Mouse (Mus musculus): ENCODE measurements at regions not wholly inside any gene's neighbourhood (a gene's known extent, or its start where the extent isn't known, plus 50 kb on each side); places are given as distances from the start of the nearest gene placed in this dataset.
A peak's percentile ranks its signal among the peaks of the same experiment; 100 is the strongest.

GRCm38 (mm10) chr3:147189737-147190136, 337.6 kb downstream of the Ttll7 start:
- no peaks in the 10 kb centered on the region for H3K27me3 ChIP-seq (ENCODE audit: control insufficient read depth, insufficient read depth, low read length)
- H3K27ac ChIP-seq (ENCODE audit: low read depth), result no peak overlapping the region
- DNase-seq (ENCODE audit: low spot score) (no peak), ATAC-seq (ENCODE audit: insufficient read depth, low read depth) (no peak)
- WGBS, result 85% methylated on average over 2 of the region's 2 CpGs
- H3K4me2 ChIP-seq (ENCODE audit: low read depth, low read length), result no peak overlapping the region
- no peak overlapping the region for H3K9ac ChIP-seq (replicated peaks; ENCODE audit: low read depth, low read length)
- no peaks in the 10 kb centered on the region for H3K4me1 ChIP-seq (ENCODE audit: control insufficient read depth, insufficient read depth)
- H3K9me3 ChIP-seq (replicated peaks; ENCODE audit: control insufficient read depth, low read length), result no peaks in the 10 kb centered on the region
- TF ChIP-seq CTCF (IDR thresholded peaks at IDR 0.05; ENCODE audit: low read depth), result no peak
- no peak for TF ChIP-seq EP300 (IDR thresholded peaks at IDR 0.05; ENCODE audit: low read depth)
- no peaks in the 10 kb centered on the region for H3K36me3 ChIP-seq (replicated peaks; ENCODE audit: control insufficient read depth, insufficient read depth, low read length)
- H3K4me3 ChIP-seq (ENCODE audit: low read depth, low read length), result no peak overlapping the region

- 89% methylated on average over 8 of the region's 8 CpGs for WGBS
- no peak for ATAC-seq (ENCODE audit: insufficient read depth, low read depth)
Observed at GRCm38 (mm10) chr3:147196626-147197025, 344.5 kb downstream of the Ttll7 start.

GRCm38 (mm10) chr3:147197215-147197614, 345.0 kb downstream of the Ttll7 start:
- no peak overlapping the region for H3K4me2 ChIP-seq (ENCODE audit: low read depth, low read length)
- ATAC-seq (ENCODE audit: insufficient read depth, low read depth) (no peak), DNase-seq (ENCODE audit: low spot score) (no peak)
- no peaks in the 10 kb centered on the region for H3K4me1 ChIP-seq (ENCODE audit: control insufficient read depth, insufficient read depth)
- no peak for TF ChIP-seq EP300 (IDR thresholded peaks at IDR 0.05; ENCODE audit: low read depth)
- peak; percentile 40 for TF ChIP-seq CTCF (IDR thresholded peaks at IDR 0.05; ENCODE audit: low read depth)
- no peak overlapping the region for H3K4me3 ChIP-seq (ENCODE audit: low read depth, low read length)
- H3K27me3 ChIP-seq (ENCODE audit: control insufficient read depth, insufficient read depth, low read length), result no peaks in the 10 kb centered on the region
- H3K9ac ChIP-seq (replicated peaks; ENCODE audit: low read depth, low read length), result no peak overlapping the region
- H3K27ac ChIP-seq (ENCODE audit: low read depth), result no peak overlapping the region
- H3K9me3 ChIP-seq (replicated peaks; ENCODE audit: control insufficient read depth, low read length), result no peaks in the 10 kb centered on the region
- 58% methylated on average over 2 of the region's 2 CpGs for WGBS
- H3K36me3 ChIP-seq (replicated peaks; ENCODE audit: control insufficient read depth, insufficient read depth, low read length), result no peaks in the 10 kb centered on the region

More at GRCm38 (mm10) chr3:147196626-147197025, 344.5 kb downstream of the Ttll7 start:
- DNase-seq (ENCODE audit: low spot score), result no peak
- TF ChIP-seq CTCF (IDR thresholded peaks at IDR 0.05; ENCODE audit: low read depth) (no peak), EP300 (IDR thresholded peaks at IDR 0.05; ENCODE audit: low read depth) (no peak)
- H3K9me3 ChIP-seq (replicated peaks; ENCODE audit: control insufficient read depth, low read length), result no peaks in the 10 kb centered on the region
- H3K9ac ChIP-seq (replicated peaks; ENCODE audit: low read depth, low read length), result no peak overlapping the region
- H3K4me2 ChIP-seq (ENCODE audit: low read depth, low read length), result no peak overlapping the region
- H3K36me3 ChIP-seq (replicated peaks; ENCODE audit: control insufficient read depth, insufficient read depth, low read length), result no peaks in the 10 kb centered on the region
- no peak overlapping the region for H3K27ac ChIP-seq (ENCODE audit: low read depth)
- no peaks in the 10 kb centered on the region for H3K4me1 ChIP-seq (ENCODE audit: control insufficient read depth, insufficient read depth)
- no peak overlapping the region for H3K4me3 ChIP-seq (ENCODE audit: low read depth, low read length)
- H3K27me3 ChIP-seq (ENCODE audit: control insufficient read depth, insufficient read depth, low read length), result no peaks in the 10 kb centered on the region

GRCm38 (mm10) chr3:147211127-147211940, 359.2 kb downstream of the Ttll7 start:
- Histone ChIP-seq H3K9me3 (replicated peaks; ENCODE audit: control insufficient read depth, low read length) (no peaks in the 10 kb centered on the region), H3K4me1 (ENCODE audit: control insufficient read depth, insufficient read depth) (no peaks in the 10 kb centered on the region), H3K27ac (ENCODE audit: low read depth) (no peak overlapping the region), H3K4me3 (ENCODE audit: low read depth, low read length) (no peak overlapping the region), H3K9ac (replicated peaks; ENCODE audit: low read depth, low read length) (no peak overlapping the region), H3K4me2 (ENCODE audit: low read depth, low read length) (no peak overlapping the region), H3K27me3 (ENCODE audit: control insufficient read depth, insufficient read depth, low read length) (no peaks in the 10 kb centered on the region), H3K36me3 (replicated peaks; ENCODE audit: control insufficient read depth, insufficient read depth, low read length) (no peaks in the 10 kb centered on the region)
- DNase-seq (ENCODE audit: low spot score) (no peak), ATAC-seq (ENCODE audit: insufficient read depth, low read depth) (no peak)
- TF ChIP-seq EP300 (IDR thresholded peaks at IDR 0.05; ENCODE audit: low read depth), result no peak
- TF ChIP-seq CTCF (IDR thresholded peaks at IDR 0.05; ENCODE audit: low read depth), result no peak
- WGBS, result 62% methylated on average over 5 of the region's 5 CpGs

GRCm38 (mm10) chr3:147228663-147229062, 376.5 kb downstream of the Ttll7 start:
- Histone ChIP-seq H3K36me3 (replicated peaks; ENCODE audit: control insufficient read depth, insufficient read depth, low read length) (no peaks in the 10 kb centered on the region), H3K4me3 (ENCODE audit: low read depth, low read length) (no peak overlapping the region), H3K9me3 (replicated peaks; ENCODE audit: control insufficient read depth, low read length) (no peaks in the 10 kb centered on the region), H3K27me3 (ENCODE audit: control insufficient read depth, insufficient read depth, low read length) (no peaks in the 10 kb centered on the region), H3K9ac (replicated peaks; ENCODE audit: low read depth, low read length) (no peak overlapping the region), H3K4me1 (ENCODE audit: control insufficient read depth, insufficient read depth) (no peaks in the 10 kb centered on the region), H3K27ac (ENCODE audit: low read depth) (no peak overlapping the region), H3K4me2 (ENCODE audit: low read depth, low read length) (no peak overlapping the region)
- DNase-seq (ENCODE audit: low spot score), result no peak
- 88% methylated on average over 2 of the region's 2 CpGs for WGBS
- no peak for ATAC-seq (ENCODE audit: insufficient read depth, low read depth)
- TF ChIP-seq CTCF (IDR thresholded peaks at IDR 0.05; ENCODE audit: low read depth), result no peak
- TF ChIP-seq EP300 (IDR thresholded peaks at IDR 0.05; ENCODE audit: low read depth), result no peak

GRCm38 (mm10) chr3:147230594-147230993, 378.4 kb downstream of the Ttll7 start:
- Histone ChIP-seq H3K4me3 (ENCODE audit: low read depth, low read length) (no peak overlapping the region), H3K4me2 (ENCODE audit: low read depth, low read length) (no peak overlapping the region), H3K9ac (replicated peaks; ENCODE audit: low read depth, low read length) (no peak overlapping the region), H3K27ac (ENCODE audit: low read depth) (no peak overlapping the region), H3K9me3 (replicated peaks; ENCODE audit: control insufficient read depth, low read length) (no peaks in the 10 kb centered on the region), H3K36me3 (replicated peaks; ENCODE audit: control insufficient read depth, insufficient read depth, low read length) (no peaks in the 10 kb centered on the region), H3K4me1 (ENCODE audit: control insufficient read depth, insufficient read depth) (no peaks in the 10 kb centered on the region), H3K27me3 (ENCODE audit: control insufficient read depth, insufficient read depth, low read length) (no peaks in the 10 kb centered on the region)
- DNase-seq (ENCODE audit: low spot score), result no peak
- WGBS, result 82% methylated on average over 7 of the region's 7 CpGs
- no peak for ATAC-seq (ENCODE audit: insufficient read depth, low read depth)
- TF ChIP-seq EP300 (IDR thresholded peaks at IDR 0.05; ENCODE audit: low read depth), result no peak
